ENCODE assay signal across 8 mouse cellular contexts in genomic region chr11:78696777-78697752, GRCm38 (mm10). TPM values are rescaled to one million over a fixed set of nuclear protein-coding genes. Genes with fewer than 3 reads are reported as not detected.
A peak's percentile ranks its signal among the peaks of the same experiment; 100 is the strongest.
DNase-seq lines count a peak whose midpoint lies in the region; ATAC-seq and TF ChIP-seq lines count a peak whose summit lies in the region.

TSS of gene Nlk (minus strand) at chr11:78697373.

- H3K27me3 ChIP-seq in megakaryocyte, embryonic 14.5 days (replicated peaks) = no peaks in the 10 kb centered on the region

- peak; percentile 90 for ATAC-seq in activated CD4-positive, CD25-positive, alpha-beta regulatory T cell, adult 4 months

- no peaks in the 10 kb centered on the region for H3K9me3 ChIP-seq in megakaryocyte, embryonic 14.5 days

- peak within 1 kb of the TSS; percentile 70 for H3K4me3 ChIP-seq in cortical plate, adult 2 months (ENCODE audit: insufficient read depth, low read length)
- peak within 1 kb of the TSS; percentile 94 for H3K4me3 ChIP-seq in megakaryocyte, embryonic 14.5 days (replicated peaks)

- peak within 1 kb of the TSS; percentile 4; the same call in 1 of the 2 replicates for H3K27ac ChIP-seq in cortical plate, adult 2 months (ENCODE audit: insufficient read depth, low read length)

- peak; percentile 99 for DNase-seq in gastrocnemius, adult 8-10 months (ENCODE audit: low spot score in 2 of 2)
- peak; percentile 93 for DNase-seq in hindlimb bud, embryonic 11.5 days (ENCODE audit: extremely low spot score, low read depth, low spot score)
- peak; percentile 98 to 100 for DNase-seq in left cerebral cortex, adult 8-10 months (ENCODE audit: low spot score in 2 of 2)
- peak; percentile 100 for DNase-seq in right cerebral cortex, postnatal 10 days (ENCODE audit: low spot score in 2 of 2)
- peak; percentile 96 for DNase-seq in urinary bladder, postnatal 25 days (ENCODE audit: low spot score)

- peaks cover 32% of the 10 kb centered on the region for H3K36me3 ChIP-seq in megakaryocyte, embryonic 14.5 days (replicated peaks; ENCODE audit: low read length)

- H3K4me1 ChIP-seq in cortical plate, adult 2 months (ENCODE audit: control insufficient read depth, insufficient read depth, low read length) = peaks cover 7% of the 10 kb centered on the region
- peaks cover 62% of the 10 kb centered on the region for H3K4me1 ChIP-seq in megakaryocyte, embryonic 14.5 days

- peak; percentile 61; the same call in 1 of the 2 replicates for TF ChIP-seq POLR2A in cortical plate, adult 2 months (IDR thresholded peaks at IDR 0.05; ENCODE audit: extremely low read depth, insufficient read depth, low read length)

- TF ChIP-seq CTCF in cortical plate, adult 2 months (IDR thresholded peaks at IDR 0.05; ENCODE audit: extremely low read depth, insufficient read depth, low read length) = no peak

RNA-seq across cellular contexts. Expression of gene Nlk, which starts in this region (rescaled TPM):
- polyA plus RNA-seq in activated CD4-positive, CD25-positive, alpha-beta regulatory T cell, adult 4 months (2017; shearing (Covaris generic)) = 10 to 100 TPM; 23.8 to 30.5 TPM
- polyA plus RNA-seq in cortical plate, adult 2 months (2012; rRNA removed) = 70.3 and 71.3 TPM in 2 replicates
- total RNA-seq in gastrocnemius, adult 8-10 months (2022) = 10 to 100 TPM in 1 of 4 experiments, 1 to 10 TPM in 3; 7.7 to 10.8 (median 8.9) TPM
- total RNA-seq in left cerebral cortex, adult 8-10 months (2022) = 10 to 100 TPM; 84.1 to 92.5 (median 87.6) TPM
- 18.4 and 67.9 TPM in 2 replicates for polyA plus RNA-seq in megakaryocyte, embryonic 14.5 days (2012; ENCODE audit: insufficient read depth, low replicate concordance)

Comparison
In these comparisons a context has a peak if more than half of its experiments do, and no peak if none do; other contexts are left out.
1. Peak in every context shown above with its lines: DNase-seq, ATAC-seq, H3K4me3 ChIP-seq and H3K27ac ChIP-seq.
2. RNA of gene Nlk (total RNA-seq): 84.1 to 92.5 TPM in left cerebral cortex, adult 8-10 months; 7.7 to 10.8 TPM in gastrocnemius, adult 8-10 months; every median in the first group is over 4 times any median in the second.